Mouse (Mus musculus) gastrocnemius, adult 8-10 months (tissue): ENCODE results near the gene Camta2. TPM values are rescaled to one million over a fixed set of nuclear protein-coding genes. Genes with fewer than 3 reads are reported as not detected.
A peak's percentile ranks its signal among the peaks of the same experiment; 100 is the strongest.

Experiments
- DNase-seq, 2 experiments: peaks; one replicate each; pipeline ENCODE4 v3.0.0; 2022; ENCODE audit warnings: low spot score in 2 of 2
- microRNA-seq: library from miRNA; unstranded; fragments of <30 nt; microRNA quantifications from one replicate; pipeline ENCODE4 v1.2.0, GENCODE M21; 2022
- total RNA-seq, 4 experiments: library from RNA; stranded (reverse); gene quantifications; 2 replicates each; pipeline ENCODE4 v1.2.4; 2022

Gene Camta2
- total RNA-seq, 4 experiments from 2014 or later: 35.2 to 43.1 (median 39.3) TPM

DNA sequence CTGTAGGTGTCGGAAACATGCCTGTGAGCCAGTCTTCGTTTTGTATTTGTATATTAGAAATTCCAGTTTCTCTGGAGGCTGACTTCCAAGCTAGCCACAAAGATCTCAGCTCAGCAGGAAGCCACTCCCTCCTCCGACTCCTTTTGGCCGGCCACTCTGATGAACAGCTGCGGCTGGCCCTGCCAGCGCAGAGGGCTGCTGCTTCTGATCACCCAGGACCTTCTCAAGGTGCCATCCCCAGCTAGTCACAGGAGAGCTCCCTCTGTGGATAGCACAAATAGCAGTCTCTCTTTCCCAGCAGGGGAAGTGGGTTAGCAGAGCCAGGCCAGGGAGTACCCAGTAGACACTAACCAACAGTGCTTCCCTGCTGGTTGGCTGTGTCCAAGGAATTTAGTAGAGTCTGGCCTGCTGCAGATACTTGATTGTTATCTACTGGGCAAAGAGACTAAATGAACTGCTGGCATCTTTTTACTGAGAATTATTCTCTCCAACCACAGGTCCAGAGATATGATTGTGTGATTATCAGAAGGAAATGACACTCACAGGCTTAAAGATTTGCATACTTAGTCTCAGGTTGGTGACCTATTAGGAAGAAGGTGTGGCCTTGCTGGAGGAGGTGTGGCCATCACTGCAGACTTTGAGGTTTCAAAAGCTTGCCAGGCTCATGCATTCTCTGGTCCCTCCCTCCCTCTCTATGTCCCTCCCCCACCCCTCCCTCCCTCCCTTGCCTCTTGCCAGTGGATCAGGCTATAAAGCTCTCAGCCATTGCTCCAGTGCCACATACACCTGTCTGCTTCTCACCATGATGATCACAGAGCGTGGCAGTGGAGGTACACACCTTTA lies 65.7 kb downstream of the Camta2 start:
- peak in 1 of 2 experiments; percentile 67 for DNase-seq

Small RNA genes within 50 kb of the gene (microRNA-seq; reads per million reads assigned to microRNA genes)
- not detected for gene Mir6925

Other genes with a start within 250 kb of the Camta2 start
- gene Med11, start 236.2 kb downstream of the Camta2 start, total RNA-seq: 1 to 10 TPM; 4.1 to 5.3 (median 4.6) TPM
- under 1 TPM in 3 of 4 experiments, not detected in 1; 0.10 to 0.48 (median 0.31) TPM for gene Zmynd15, start 228.7 kb downstream of the Camta2 start, total RNA-seq
- under 1 TPM; 0.54 to 0.75 (median 0.63) TPM for gene Cxcl16, start 228.1 kb downstream of the Camta2 start, total RNA-seq
- not detected for gene Tm4sf5, start 182.9 kb downstream of the Camta2 start, total RNA-seq
- gene Vmo1, start 173.5 kb downstream of the Camta2 start, total RNA-seq: not detected
- not detected for gene Gltpd2, start 168.9 kb downstream of the Camta2 start, total RNA-seq
- 100 to 1,000 TPM; 258 to 280 (median 265) TPM for gene Psmb6, start 162.7 kb downstream of the Camta2 start, total RNA-seq
- not detected for gene Gm40193, start 155.2 kb downstream of the Camta2 start, total RNA-seq
- 10 to 100 TPM; 15.3 to 17.8 (median 15.4) TPM for gene Pld2, start 148.0 kb downstream of the Camta2 start, total RNA-seq
- 10 to 100 TPM; 32.5 to 38.7 (median 33.7) TPM for gene Mink1, start 125.2 kb downstream of the Camta2 start, total RNA-seq
- gene 4930544D05Rik, start 72.3 kb downstream of the Camta2 start, total RNA-seq: not detected
- 10 to 100 TPM; 11.2 to 20.5 (median 14.7) TPM for gene Chrne, start 68.9 kb downstream of the Camta2 start, total RNA-seq
- not detected for gene Gp1ba, start 49.0 kb downstream of the Camta2 start, total RNA-seq
- gene Rnf167, start 40.9 kb downstream of the Camta2 start, total RNA-seq: 10 to 100 TPM; 34.9 to 41.1 (median 38.1) TPM
- gene Slc25a11, start 40.6 kb downstream of the Camta2 start, total RNA-seq: 100 to 1,000 TPM; 276 to 326 (median 293) TPM
- gene Pfn1, start 33.5 kb downstream of the Camta2 start, total RNA-seq: 100 to 1,000 TPM; 218 to 265 (median 251) TPM
- 1,000 to 10,000 TPM; 7,027 to 9,270 (median 7,380) TPM for gene Eno3, start 30.9 kb downstream of the Camta2 start, total RNA-seq
- gene Spag7, start 18.7 kb downstream of the Camta2 start, total RNA-seq: 10 to 100 TPM; 77.0 to 99.5 (median 81.7) TPM
- 1 to 10 TPM; 4.1 to 5.6 (median 4.3) TPM for gene Inca1, start 12.1 kb upstream of the Camta2 start, total RNA-seq
- 100 to 1,000 TPM; 605 to 698 (median 679) TPM for gene Kif1c, start 12.4 kb upstream of the Camta2 start, total RNA-seq
- 10 to 100 TPM; 12.5 to 14.8 (median 13.5) TPM for gene Zfp3, start 76.1 kb upstream of the Camta2 start, total RNA-seq
- gene Scimp, start 124.5 kb upstream of the Camta2 start, total RNA-seq: not detected
- 10 to 100 TPM; 36.0 to 42.2 (median 41.6) TPM for gene Rabep1, start 156.7 kb upstream of the Camta2 start, total RNA-seq